Mouse (Mus musculus) layer of hippocampus, adult 8-10 months (tissue): ENCODE results near the gene Entr1. TPM values are rescaled to one million over a fixed set of nuclear protein-coding genes. Genes with fewer than 3 reads are reported as not detected.

Experiments used
- DNase-seq, 2 experiments: peaks; one replicate each; pipeline ENCODE4 v3.0.0; 2022; ENCODE audit warnings: low spot score in 2 of 2
- total RNA-seq, 4 experiments: library from RNA; stranded (reverse); gene quantifications; 2 replicates each; pipeline ENCODE4 v1.2.4; 2022

Gene Entr1
- total RNA-seq, result 100 to 1,000 TPM; 125 to 165 (median 148) TPM

DNA sequence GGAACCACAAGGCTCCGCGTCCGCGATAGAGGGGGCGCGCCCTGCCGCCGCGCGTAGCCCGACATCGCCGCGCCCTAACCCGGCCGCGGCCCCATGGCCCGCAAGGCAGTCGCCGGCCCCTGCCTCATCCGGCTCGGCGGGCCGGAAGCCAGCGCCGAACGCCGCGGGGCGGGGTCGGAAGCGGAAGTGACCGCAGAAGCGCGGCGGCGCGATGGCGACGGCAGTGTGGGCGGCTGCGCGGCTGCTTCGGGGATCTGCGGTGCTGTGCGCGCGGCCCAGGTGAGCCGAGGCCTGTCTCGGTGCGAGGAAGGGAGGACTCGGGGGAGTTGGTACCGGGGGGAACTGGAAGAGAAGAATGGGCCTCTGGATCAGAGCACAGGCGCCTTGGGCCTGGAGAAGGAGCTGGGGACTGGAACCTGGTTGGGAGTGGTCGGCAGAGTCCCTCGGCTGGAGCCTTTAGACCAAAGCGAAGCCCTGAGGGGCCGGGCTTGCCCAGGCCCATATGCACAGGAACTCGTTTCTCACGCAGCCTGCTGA is at the start of gene Entr1, which contains the start of gene Pmpca:
TSS of gene Entr1 (minus strand) at position 163 of the 537 bp plus-strand sequence.
TSS of gene Pmpca (plus strand) at position 186 of the 537 bp plus-strand sequence.
- peak in 1 of 2 experiments; percentile 77 for DNase-seq

- no peak for DNase-seq
These were observed 49.3 kb upstream of the Entr1 start for GRCm38 (mm10) chr2:26438373-26438772.

GRCm38 (mm10) chr2:26437221-26437620 is 48.1 kb upstream of the Entr1 start:
- DNase-seq, result peak in 1 of 2 experiments; percentile 46

DNA sequence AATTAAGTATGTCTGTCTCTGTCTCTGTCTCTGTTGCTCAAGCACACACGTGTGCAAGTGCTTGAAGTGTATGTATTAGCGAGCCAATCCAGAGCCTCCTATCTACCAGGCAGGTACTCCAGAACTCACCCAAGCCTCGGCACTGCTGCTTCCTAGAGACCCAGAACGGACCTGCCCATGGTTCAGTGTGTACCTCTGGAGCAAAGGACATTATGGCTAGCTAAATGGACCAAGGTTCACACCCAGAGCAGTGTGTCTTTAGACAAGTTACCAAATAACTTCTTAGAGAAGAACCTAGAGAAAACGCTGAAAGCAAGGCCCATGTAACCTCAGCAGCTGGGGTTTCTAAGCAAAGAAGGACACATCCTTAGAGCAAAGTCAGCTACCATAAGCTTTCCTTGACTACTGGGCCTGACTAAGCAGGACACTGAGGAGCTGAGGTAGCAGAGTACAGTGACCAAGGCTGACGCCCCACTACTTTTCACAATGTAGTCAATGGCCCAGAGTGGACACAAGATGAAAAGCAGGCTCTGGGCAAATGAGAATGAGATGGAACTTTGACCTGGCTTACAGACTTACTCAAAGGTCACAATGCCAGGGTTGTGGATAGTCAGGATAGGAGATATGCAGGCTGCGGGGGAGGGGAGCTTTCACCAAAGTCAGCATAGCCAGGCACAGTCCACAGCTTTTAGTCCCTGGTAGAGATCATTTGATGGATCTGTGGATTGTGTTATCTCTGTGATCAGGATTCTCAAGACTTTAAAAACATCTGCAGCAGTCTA is 45.9 kb upstream of the Entr1 start:
- no peak for DNase-seq

- no peak for DNase-seq
These were observed 40.7 kb upstream of the Entr1 start for GRCm38 (mm10) chr2:26429851-26430250.

- DNase-seq, result no peak
These were observed 35.4 kb upstream of the Entr1 start for GRCm38 (mm10) chr2:26424541-26424940.

- DNase-seq, result no peak
These were observed 34.0 kb upstream of the Entr1 start for GRCm38 (mm10) chr2:26423086-26423485.

GRCm38 (mm10) chr2:26421969-26422368 is 32.9 kb upstream of the Entr1 start:
- DNase-seq, result no peak

GRCm38 (mm10) chr2:26418120-26418519 is 29.0 kb upstream of the Entr1 start:
- DNase-seq, result no peak

- no peak for DNase-seq
These were observed 27.9 kb upstream of the Entr1 start for GRCm38 (mm10) chr2:26417066-26417465.

DNA sequence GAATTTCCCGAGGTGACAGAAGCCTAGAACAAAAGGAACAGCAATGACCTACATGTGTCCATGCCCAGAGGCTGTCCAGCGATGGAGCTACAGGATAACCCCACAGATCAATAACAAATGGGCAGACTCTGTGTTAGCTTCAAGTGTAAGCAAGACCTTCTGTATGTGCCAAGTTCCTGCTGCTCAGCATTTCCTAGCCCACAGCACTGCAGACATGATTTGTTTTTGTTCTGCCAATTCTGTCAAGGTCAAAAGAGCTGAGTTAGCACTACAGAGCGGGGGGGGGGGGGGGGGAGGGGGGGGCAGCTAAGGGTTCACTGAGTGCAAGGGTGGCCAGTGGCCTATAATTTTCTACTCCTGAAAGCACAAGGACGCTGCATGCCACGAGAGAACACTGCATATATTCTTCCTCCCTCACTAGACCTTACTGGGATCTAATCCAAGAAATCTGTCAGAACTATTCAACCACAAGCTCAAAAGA is 21.9 kb upstream of the Entr1 start:
- DNase-seq, result no peak

DNA sequence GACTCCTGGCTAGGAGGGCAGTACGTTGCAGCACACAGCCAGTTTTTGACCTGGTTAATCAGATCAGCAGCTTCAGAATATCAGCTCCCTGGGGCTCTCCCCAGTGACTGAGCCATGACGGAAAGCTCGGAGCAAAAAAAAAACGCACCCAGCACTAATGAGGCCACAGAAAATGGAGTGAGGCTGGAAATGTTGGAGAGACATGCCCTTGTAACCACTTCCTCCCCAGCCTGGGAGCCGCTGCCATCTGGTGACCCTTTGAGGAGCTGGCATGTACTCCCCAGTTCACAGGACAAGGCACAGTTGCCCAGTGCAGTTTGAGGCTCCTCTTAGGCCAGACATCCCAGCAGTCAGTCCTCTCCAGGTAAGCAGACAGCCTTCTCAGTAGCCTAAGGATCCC is 21.0 kb upstream of the Entr1 start:
- DNase-seq, result no peak

- no peak for DNase-seq
These were observed 20.2 kb upstream of the Entr1 start for GRCm38 (mm10) chr2:26409362-26409761.

DNA sequence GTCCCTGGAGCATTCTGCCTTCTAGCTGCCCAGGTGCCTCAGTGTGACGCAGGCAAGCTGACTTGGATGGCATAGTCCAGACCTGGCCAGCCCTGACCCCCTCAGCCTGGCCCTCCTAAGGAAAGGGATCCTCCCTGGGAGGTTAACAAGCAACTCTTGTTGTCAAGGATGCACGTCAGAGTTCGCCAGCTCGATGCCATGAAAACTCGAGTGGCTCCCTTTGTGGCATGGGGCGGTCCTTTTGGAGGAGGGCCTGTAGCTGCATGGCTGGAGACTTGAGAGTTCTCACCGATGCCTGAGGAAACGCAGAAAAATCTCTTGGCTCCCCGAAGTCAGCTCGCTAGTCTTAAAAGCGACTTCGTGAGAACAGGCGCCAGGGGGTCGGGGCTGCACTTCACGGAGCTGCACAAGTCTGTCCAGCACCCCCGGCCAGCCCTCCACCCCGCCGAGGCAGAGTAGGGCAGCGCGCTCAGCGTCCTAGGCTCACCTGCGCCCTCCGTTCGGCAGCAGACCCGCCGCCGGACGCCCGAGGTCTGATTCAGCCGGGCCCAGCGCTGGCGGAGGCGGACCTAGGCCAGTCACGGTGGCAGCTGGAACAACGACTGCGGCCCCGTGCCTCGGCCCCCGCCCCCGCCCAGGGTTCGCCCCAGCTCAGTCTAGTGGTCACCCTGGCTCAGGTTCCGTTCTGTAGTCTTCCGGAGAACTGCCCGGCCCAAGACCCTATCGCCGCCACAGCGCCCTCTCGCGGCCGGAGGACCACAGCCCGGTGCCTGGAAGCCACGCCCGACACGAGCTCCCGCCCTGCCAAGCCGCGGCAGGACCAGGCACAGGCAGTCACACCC is 19.6 kb upstream of the Entr1 start, which contains the start of gene Inpp5e:
TSS of gene Inpp5e (minus strand) at position 689 of the 842 bp plus-strand sequence.
- DNase-seq, result peak; percentile 89 to 97

DNA sequence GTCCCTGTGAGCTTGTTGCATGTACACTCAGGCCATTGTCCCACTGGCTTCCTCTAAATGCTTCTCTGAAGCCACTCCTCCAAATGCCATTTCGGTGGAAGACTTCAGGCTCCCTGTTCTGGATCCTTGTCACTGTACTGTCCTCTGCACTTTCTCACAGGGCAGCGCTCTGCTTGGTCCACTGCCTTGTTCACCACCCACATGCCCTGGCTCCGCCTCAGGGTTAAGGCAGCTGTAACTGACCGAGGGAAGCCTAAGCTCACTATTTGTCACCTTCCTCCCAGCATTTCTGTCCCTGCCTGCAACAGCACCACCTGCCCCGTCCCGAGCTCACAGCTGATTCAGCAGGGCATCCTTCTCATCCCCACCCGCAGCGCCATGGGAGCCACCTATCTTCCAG is 14.2 kb upstream of the Entr1 start:
- DNase-seq, result no peak

GRCm38 (mm10) chr2:26402265-26402664 is 13.1 kb upstream of the Entr1 start:
- no peak for DNase-seq

DNA sequence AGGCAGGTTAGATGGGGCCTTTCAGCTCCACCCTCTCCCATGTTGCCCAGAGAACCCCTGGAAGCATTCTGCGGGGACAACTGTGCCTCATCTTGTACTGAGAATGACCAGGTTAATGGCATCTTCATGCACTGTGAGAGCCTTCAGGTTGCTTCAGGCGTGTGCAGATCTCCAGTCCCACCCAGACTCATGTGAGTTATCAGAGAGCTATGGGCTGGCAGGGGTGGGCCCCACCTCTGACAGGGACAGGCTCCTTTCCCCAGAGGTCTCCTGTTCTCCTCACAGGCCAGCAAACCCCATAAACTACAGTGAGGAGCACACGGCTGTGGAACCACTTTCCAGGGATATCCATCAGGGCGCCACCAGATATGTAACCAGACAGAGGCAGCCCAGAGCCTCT is 11.9 kb upstream of the Entr1 start:
- DNase-seq, result no peak

DNA sequence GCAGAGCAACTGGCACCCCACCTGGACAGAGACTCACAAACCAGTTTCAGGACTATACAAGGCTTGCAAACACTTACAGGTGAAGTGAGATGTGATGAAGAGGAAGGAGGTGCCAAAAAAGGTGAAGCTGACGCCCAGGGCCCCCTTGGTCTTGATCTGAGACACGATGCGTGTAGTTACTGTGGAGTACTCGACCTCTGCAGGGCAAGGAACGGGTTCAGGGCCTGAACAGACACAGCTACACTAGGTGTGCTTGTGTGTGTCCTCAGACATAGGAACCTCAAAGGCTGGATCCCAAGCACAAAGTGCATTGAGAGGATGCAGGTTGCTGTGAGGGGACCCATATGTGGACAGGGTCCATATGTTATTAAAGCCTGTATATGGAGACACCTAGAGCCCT is 11.2 kb upstream of the Entr1 start:
- DNase-seq, result no peak

DNA sequence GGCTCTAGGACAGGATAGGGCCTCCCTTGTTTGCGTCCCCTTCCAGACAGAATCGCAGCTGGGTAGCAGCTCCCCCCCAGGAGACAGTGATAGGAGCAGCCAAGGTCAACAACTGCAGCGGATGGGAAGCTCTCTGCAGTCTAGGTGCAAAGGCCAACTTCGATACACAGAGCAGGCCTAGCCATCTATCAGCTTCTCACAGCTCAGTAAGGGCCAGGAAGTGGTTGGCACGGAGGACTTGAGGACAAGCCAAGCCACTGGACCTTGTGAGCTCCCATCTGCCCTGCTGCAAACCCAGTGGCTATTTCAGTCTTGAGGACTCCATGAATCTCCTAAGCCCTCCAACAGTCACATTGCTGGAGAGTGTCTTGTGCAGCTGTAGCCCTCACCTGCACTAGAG is 10.5 kb upstream of the Entr1 start:
- no peak for DNase-seq

DNA sequence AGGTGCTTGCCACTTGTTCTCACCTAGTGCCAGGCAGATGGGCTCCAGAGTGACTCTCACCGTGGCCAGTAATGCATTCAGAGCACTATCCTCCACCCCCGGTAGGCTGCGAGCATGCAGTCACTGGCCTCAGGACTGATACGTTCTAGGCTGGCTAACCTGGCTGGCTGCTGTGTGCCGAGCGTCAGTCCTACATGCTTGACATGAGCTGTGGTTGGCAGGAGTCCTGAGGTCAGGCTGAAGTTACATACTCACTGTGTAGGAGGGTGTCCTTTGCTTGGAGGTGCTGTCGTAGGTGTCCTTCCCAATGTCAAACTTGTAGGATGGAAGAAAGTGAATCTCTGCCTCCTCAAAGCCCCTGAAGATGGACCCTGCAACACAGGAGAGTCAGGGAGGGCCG is 9.9 kb upstream of the Entr1 start:
- DNase-seq, result no peak

DNA sequence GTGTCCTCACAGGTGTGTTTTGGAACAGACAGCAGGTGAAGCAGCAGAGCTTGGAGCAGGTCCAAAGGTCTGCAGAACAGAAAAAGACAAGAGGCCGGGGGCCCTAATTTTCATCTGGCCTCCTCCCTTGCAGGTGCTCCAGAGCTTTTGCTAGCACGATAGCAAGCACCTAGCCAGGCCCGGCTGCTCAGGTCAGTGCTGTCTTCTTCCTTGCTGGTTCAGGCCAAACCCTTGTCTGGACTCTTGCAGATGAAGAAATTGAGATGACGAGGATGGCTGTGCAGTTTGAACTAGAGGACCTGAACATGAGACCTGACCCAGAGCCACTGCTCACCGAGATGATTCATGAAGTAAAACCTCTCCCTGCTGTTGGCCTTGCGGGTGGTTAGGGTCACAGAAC is 2.5 kb upstream of the Entr1 start:
- DNase-seq, result no peak

DNA sequence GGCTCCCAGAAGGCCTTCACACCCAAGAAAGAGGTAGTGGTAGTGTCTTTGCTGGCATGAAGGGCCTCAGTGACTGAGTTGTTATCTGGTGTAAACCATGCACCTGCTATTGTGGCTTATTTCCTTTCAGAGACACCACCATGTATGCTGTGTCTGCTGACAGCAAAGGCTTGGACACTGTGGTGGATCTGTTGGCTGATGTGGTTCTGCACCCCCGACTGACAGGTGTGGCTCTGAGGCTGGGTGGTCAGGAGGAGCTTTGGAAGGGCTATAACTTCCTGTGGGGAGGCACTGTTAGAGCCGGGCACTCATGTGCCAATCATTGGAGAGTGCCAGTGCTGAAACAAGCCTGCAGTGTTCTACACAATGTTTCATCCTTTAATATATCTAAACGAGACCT is 1.8 kb upstream of the Entr1 start:
- no peak for DNase-seq
